Comparison of ENCODE assay signal across 9 mouse cellular contexts in the genomic region with DNA sequence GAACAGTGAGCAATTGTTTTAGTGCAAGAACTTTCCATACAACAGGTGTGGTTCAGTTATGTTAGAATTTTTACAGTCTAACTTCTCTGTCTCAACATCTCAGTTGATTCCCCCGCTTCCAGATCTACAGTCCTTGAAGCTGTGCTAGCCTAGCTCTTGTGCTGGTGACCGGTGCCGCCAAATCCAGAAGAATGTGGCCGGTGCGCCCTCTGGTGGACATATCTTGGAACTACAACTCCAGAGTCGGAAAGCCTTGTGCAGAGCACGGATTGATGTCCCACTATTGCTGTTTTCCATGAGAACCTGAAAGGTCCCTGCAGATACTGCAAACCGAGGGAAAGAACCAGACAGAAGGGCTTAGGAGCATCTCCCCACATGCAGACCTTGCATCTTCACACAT. TPM values are rescaled to one million over a fixed set of nuclear protein-coding genes. Genes with fewer than 3 reads are reported as not detected.
DNase-seq lines count a peak whose midpoint lies in the region; ATAC-seq lines count a peak whose summit lies in the region.
"Had no signal": no experiment of that assay in that cellular context is flagged by ENCODE, and none has a peak within 500 bp of the region (broad histone marks: within the 10 kb centered on the region; RNA-seq: fewer than 3 reads in every experiment).

No protein-coding gene starts in this region.

- peaks cover 15% of the 10 kb centered on the region for H3K4me1 ChIP-seq in hindbrain, embryonic 14.5 days (replicated peaks; ENCODE audit: control insufficient read depth, insufficient read depth, low read length)

- H3K4me3 ChIP-seq in hindbrain, embryonic 14.5 days (replicated peaks; ENCODE audit: low read length) = no peak overlapping the region

- no peak overlapping the region for H3K27ac ChIP-seq in hindbrain, embryonic 14.5 days
- H3K27ac ChIP-seq: macrophage had no signal

- 0 out of 2 replicates have a peak, but pooled peaks have one; percentile 38 for ATAC-seq in hindbrain, embryonic 14.5 days (ENCODE audit: low FRiP score)
- 0 out of 2 replicates have a peak, but pooled peaks have one; percentile 45 for ATAC-seq in megakaryocyte-erythroid progenitor cell, adult 5-6 weeks (replicated peaks; ENCODE audit: low FRiP score, low TSS enrichment, poor library complexity, severe bottlenecking)

- no peaks in the 10 kb centered on the region for H3K36me3 ChIP-seq in hindbrain, embryonic 14.5 days (replicated peaks; ENCODE audit: control insufficient read depth, insufficient read depth)

- 4% methylated on average over 8 of the region's 8 CpGs for WGBS in hindbrain, embryonic 14.5 days

- no peaks in the 10 kb centered on the region for H3K27me3 ChIP-seq in hindbrain, embryonic 14.5 days (ENCODE audit: control insufficient read depth, insufficient read depth, low read length)

- H3K4me2 ChIP-seq in hindbrain, embryonic 14.5 days (replicated peaks) = no peak overlapping the region

- peak; percentile 86 for DNase-seq in R1 (ENCODE audit: low read depth, low spot score)
- peak; percentile 98 for DNase-seq in cerebellum, adult 8-10 months
- peak; percentile 90 to 99 for DNase-seq in frontal cortex, adult 2 months (ENCODE audit: extremely low spot score in 1 of 2, low spot score in 1 of 2)
- DNase-seq in hindbrain, embryonic 14.5 days (ENCODE audit: low spot score) = peak; percentile 97
- DNase-seq in layer of hippocampus, postnatal 36 days = peak; percentile 94 to 96
- DNase-seq in right cerebral cortex, postnatal 25 days = peak; percentile 94
- peak; percentile 91 for DNase-seq in urinary bladder, postnatal 25 days (ENCODE audit: low spot score)

- H3K9me3 ChIP-seq in hindbrain, embryonic 14.5 days (ENCODE audit: control insufficient read depth, low read length) = no peaks in the 10 kb centered on the region

- H3K9ac ChIP-seq in hindbrain, embryonic 14.5 days = no peak overlapping the region

RNA-seq across cellular contexts. Expression of a gene that starts 13.0 kb away (rescaled TPM):
- polyA plus RNA-seq in frontal cortex, adult 2 months (2012; rRNA removed) = 97.7 and 104 TPM in 2 replicates
- polyA plus RNA-seq in hindbrain, embryonic 14.5 days (2014; fragmentation: Nextera tagmentation; extraction: Ambion mirVana) = 35.8 and 38.5 TPM in 2 replicates
- 100 to 1,000 TPM; 238 TPM for total RNA-seq in layer of hippocampus, postnatal 36 days (2021)
- total RNA-seq in megakaryocyte-erythroid progenitor cell, adult 5-6 weeks (2014; fragmentation: Nextera tagmentation) = 1.2 TPM in 1 of 2 replicates, not detected in the other
- total RNA-seq in megakaryocyte-erythroid progenitor cell, adult 5-6 weeks (2017) = not detected in 2 replicates

Comparison
In these comparisons a context has a peak if more than half of its experiments do, and no peak if none do; other contexts are left out.
1. RNA of a gene that starts 13.0 kb away (total RNA-seq): 238 TPM in layer of hippocampus, postnatal 36 days; 1.2 TPM in megakaryocyte-erythroid progenitor cell, adult 5-6 weeks; every median in the first group is over 100 times any median in the second.
2. Peak in every context shown above with its lines, with median percentiles within 50 percentile points of each other: DNase-seq.